Mouse (Mus musculus) frontal cortex, postnatal 25 days (tissue): ENCODE results near the gene Nox1.
A peak's percentile ranks its signal among the peaks of the same experiment; 100 is the strongest.

Experiments used
- DNase-seq, 2 experiments: peaks; one replicate each; pipeline ENCODE4 v3.0.0; 2022; ENCODE audit warnings: low spot score in 2 of 2

The Nox1 gene

GRCm38 (mm10) chrX:134128549-134128948 is 93.2 kb downstream of the Nox1 start:
- no peak for DNase-seq

GRCm38 (mm10) chrX:134116417-134116816 is 105.3 kb downstream of the Nox1 start:
- DNase-seq = no peak

GRCm38 (mm10) chrX:134111767-134112166 is 110.0 kb downstream of the Nox1 start:
- DNase-seq = no peak

- DNase-seq = peak in 1 of 2 experiments; percentile 6
These were observed 119.1 kb downstream of the Nox1 start for GRCm38 (mm10) chrX:134102641-134103040.

- no peak for DNase-seq
These were observed 136.3 kb downstream of the Nox1 start for GRCm38 (mm10) chrX:134085453-134085852.

GRCm38 (mm10) chrX:134059764-134060163 is 162.0 kb downstream of the Nox1 start:
- DNase-seq = no peak

GRCm38 (mm10) chrX:134058987-134059712 is 162.6 kb downstream of the Nox1 start, which contains the start of gene Cstf2:
TSS of gene Cstf2 (plus strand) at chrX:134059187.
- peak; percentile 71 to 83 for DNase-seq

GRCm38 (mm10) chrX:134058040-134058875 is 163.5 kb downstream of the Nox1 start:
- no peak for DNase-seq

- DNase-seq = no peak
These were observed 164.9 kb downstream of the Nox1 start for GRCm38 (mm10) chrX:134056897-134057296.

- no peak for DNase-seq
These were observed 172.8 kb downstream of the Nox1 start for GRCm38 (mm10) chrX:134048994-134049393.
